Mouse (Mus musculus): ENCODE data around the gene Baz2a.
A peak's percentile ranks its signal among the peaks of the same experiment; 100 is the strongest.

The Baz2a gene

DNA sequence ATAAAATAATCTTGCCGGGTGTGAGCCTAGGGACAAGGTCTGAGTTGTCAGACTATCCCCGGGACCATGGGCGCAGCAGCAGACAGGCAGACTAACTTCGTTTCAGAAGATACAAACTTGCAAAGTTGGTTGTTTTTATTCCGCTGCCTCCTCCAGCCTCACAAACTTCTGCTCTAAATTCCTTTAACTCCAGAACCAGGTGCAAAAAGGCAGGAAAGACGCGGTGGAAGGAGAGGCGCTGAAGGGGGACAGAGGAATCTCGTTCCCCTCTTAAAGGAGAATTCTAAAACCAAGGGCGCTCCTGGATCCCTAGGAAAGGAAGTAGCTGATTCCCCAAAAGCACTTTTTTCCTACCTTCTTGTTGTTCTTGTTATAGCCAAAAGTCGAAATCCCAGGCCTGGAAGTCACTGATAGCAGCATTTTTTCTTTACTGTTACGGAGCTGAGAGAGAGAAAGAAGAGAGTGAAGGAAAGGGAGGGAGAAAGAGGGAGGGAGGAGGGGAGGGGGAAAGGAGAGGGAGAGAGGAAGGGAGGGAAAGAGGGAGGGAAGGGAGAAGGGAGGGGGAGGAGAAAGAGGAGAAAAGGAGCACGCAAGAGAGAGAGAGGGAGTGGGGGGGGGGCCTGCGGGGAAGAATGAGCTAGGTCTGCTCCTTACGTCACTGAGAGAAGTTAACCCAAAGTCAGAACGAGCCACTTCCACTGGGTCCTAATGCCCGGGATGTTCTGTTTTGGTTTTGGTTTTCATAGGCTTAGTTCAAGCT is 84.8 kb downstream of the Baz2a start:
- peak; percentile 84 for DNase-seq (ENCODE audit: extremely low spot score)

DNA sequence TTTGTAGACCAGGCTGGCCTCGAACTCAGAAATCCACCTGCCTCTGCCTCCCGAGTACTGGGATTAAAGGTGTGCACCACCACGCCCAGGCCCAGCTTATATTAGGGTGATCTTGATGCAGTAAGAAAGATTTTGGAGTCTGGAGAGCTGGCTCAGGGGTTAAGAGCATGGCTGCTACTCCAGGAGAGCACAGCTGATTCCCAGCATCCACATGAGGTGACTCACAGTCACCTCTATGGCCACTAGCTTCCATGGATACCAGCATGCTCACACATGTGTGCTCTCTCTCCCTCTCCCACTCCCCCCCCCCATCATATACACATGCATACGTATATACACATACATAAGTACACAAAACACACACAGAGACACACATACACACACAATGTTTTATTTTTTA is 85.9 kb downstream of the Baz2a start:
- DNase-seq (ENCODE audit: extremely low spot score): no peak

All from embryo, embryonic 9.5 days (tissue).